Mouse (Mus musculus) ES-E14 (cell line): ENCODE measurements at regions not wholly inside any gene's neighbourhood (a gene's known extent, or its start where the extent isn't known, plus 50 kb on each side); places are given as distances from the start of the nearest gene placed in this dataset.

Experiments used
- HCFC1 ChIP-seq: IDR thresholded peaks from 2 replicates; pipeline ENCODE4 v1.6.1; 2012; ENCODE audit warnings: low read length, inconsistent platforms, borderline replicate concordance; ENCODE audit not compliant: insufficient read depth
- MAFK ChIP-seq: IDR thresholded peaks from 2 replicates; pipeline ENCODE4 v1.6.1; 2014; ENCODE audit warnings: mild to moderate bottlenecking, low read depth, low read length, inconsistent platforms; ENCODE audit not compliant: insufficient read depth
- ZC3H11A ChIP-seq: IDR thresholded peaks from 2 replicates; pipeline ENCODE4 v1.6.1; 2012; ENCODE audit warnings: low read depth, mild to moderate bottlenecking, inconsistent platforms, low read length, borderline replicate concordance
- ZNF384 ChIP-seq: IDR thresholded peaks from 2 replicates; pipeline ENCODE4 v1.6.1; 2012; ENCODE audit warnings: low read depth, low read length, inconsistent platforms

GRCm38 (mm10) chr4:75786391-75786790 lies 508.3 kb upstream of the Dmac1 start:
- TF ChIP-seq ZC3H11A (no peak), ZNF384 (no peak), MAFK (no peak), HCFC1 (no peak)
